Mouse (Mus musculus): Measurements from ENCODE around the gene Gria1.

GRCm38 (mm10) chr11:57154998-57155397 lies 143.8 kb downstream of the Gria1 start:
- no peak for TF ChIP-seq CTCF (IDR thresholded peaks at IDR 0.05; ENCODE audit: borderline replicate concordance, extremely low read depth, insufficient read depth, insufficient read length)
- TF ChIP-seq POLR2A (IDR thresholded peaks at IDR 0.05; ENCODE audit: borderline replicate concordance, extremely low read depth, insufficient read depth, insufficient read length, poor library complexity, severe bottlenecking): no peak
